8 mouse cellular contexts compared by ENCODE assay signal in the genomic region with DNA sequence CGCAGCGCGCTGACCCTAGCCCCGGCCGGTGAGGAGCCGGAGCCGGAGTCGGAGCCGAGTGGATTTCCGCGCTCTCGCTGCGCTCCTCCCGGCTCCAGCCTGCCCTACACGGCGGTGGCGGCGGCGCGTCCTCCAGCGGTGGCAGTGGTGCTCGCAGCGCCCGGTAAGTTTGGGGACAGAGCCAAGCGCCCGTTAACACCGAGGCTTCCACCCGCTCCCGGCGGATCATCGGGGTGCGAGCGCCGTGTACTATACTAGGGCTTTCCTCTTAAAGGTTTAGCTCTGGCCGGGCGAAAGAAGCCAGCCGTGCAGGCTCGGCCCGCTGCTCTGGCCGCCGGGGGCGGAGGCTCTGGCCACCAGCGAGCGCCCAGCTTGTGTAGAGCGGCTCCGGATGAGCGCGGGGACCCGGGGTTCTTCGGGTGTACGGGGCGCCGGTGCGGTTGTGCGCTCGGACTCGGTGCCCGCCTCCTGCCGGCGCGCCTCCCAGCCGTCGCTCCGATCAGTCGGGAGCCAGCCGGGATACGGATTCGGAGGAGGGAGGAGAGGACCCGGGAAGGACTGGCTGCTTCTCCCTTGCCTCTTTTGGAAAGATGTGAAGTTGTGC. TPM values are rescaled to one million over a fixed set of nuclear protein-coding genes. Genes with fewer than 3 reads are reported as not detected.
DNase-seq lines count a peak whose midpoint lies in the region; ATAC-seq and TF ChIP-seq lines count a peak whose summit lies in the region.

No protein-coding gene starts in this region.

- peak overlapping the region; percentile 98 for H3K9ac ChIP-seq in kidney, embryonic 14.5 days (ENCODE audit: low read depth, low read length)
- peak overlapping the region; percentile 33 for H3K9ac ChIP-seq in ES-E14 (ENCODE audit: insufficient read depth, low read depth, low read length, poor library complexity, severe bottlenecking)
- H3K9ac ChIP-seq in forebrain, embryonic 11.5 days (ENCODE audit: low read length): peak overlapping the region; percentile 99
- peak overlapping the region; percentile 99 for H3K9ac ChIP-seq in hindbrain, embryonic 14.5 days
- peak overlapping the region; percentile 41 for H3K9ac ChIP-seq in liver, embryonic 14.5 days (replicated peaks)

- no peak for TF ChIP-seq EP300 in liver, embryonic 14.5 days (IDR thresholded peaks at IDR 0.05; ENCODE audit: low read depth)

- no peaks in the 10 kb centered on the region for H3K27me3 ChIP-seq in kidney, embryonic 14.5 days (ENCODE audit: control insufficient read depth, insufficient read depth, low read length)
- H3K27me3 ChIP-seq in forebrain, embryonic 11.5 days (ENCODE audit: control insufficient read depth, insufficient read depth, low read length): no peaks in the 10 kb centered on the region
- H3K27me3 ChIP-seq in hindbrain, embryonic 14.5 days (ENCODE audit: control insufficient read depth, insufficient read depth, low read length): no peaks in the 10 kb centered on the region
- H3K27me3 ChIP-seq in liver, embryonic 14.5 days (ENCODE audit: control insufficient read depth, insufficient read depth, low read length): peaks cover 43% of the 10 kb centered on the region

- under 1% methylated on average over 64 of the region's 69 CpGs for WGBS in kidney, embryonic 14.5 days
- WGBS in forebrain, embryonic 11.5 days: under 1% methylated on average over 69 of the region's 69 CpGs
- 1% methylated on average over 69 of the region's 69 CpGs for WGBS in hindbrain, embryonic 14.5 days
- WGBS in liver, embryonic 14.5 days (ENCODE audit: insufficient replicate concordance): under 1% methylated on average over 69 of the region's 69 CpGs

- peak overlapping the region; percentile 99 for H3K4me3 ChIP-seq in kidney, embryonic 14.5 days (ENCODE audit: low read length)
- peak overlapping the region; percentile 68 to 70 for H3K4me3 ChIP-seq in ES-E14 (ENCODE audit: insufficient read depth in 1 of 2, low read depth in 1 of 2, low read length in 2 of 2, poor library complexity in 1 of 2, severe bottlenecking in 1 of 2)
- H3K4me3 ChIP-seq in forebrain, embryonic 11.5 days (ENCODE audit: low read depth, low read length): peak overlapping the region; percentile 98
- H3K4me3 ChIP-seq in hindbrain, embryonic 14.5 days (replicated peaks; ENCODE audit: low read length): peak overlapping the region; percentile 94
- H3K4me3 ChIP-seq in liver, embryonic 14.5 days (ENCODE audit: insufficient read depth in 1 of 2, low read depth in 2 of 2, low read length in 2 of 2): peak overlapping the region; percentile 80 to 83

- peak overlapping the region; percentile 100 for H3K27ac ChIP-seq in kidney, embryonic 14.5 days (ENCODE audit: low read depth, low read length)
- no peak overlapping the region for H3K27ac ChIP-seq in ES-E14 (ENCODE audit: insufficient read depth, low read depth, low read length, poor library complexity, severe bottlenecking)
- peak overlapping the region; percentile 99 for H3K27ac ChIP-seq in forebrain, embryonic 11.5 days (ENCODE audit: low read depth, low read length)
- H3K27ac ChIP-seq in hindbrain, embryonic 14.5 days: peak overlapping the region; percentile 99
- H3K27ac ChIP-seq in liver, embryonic 14.5 days: peak overlapping the region; percentile 61

- peak; percentile 62 for TF ChIP-seq CTCF in liver, embryonic 14.5 days (IDR thresholded peaks at IDR 0.05; ENCODE audit: low read depth)

- DNase-seq in kidney, adult 9 months: no peak
- DNase-seq in ES-E14 (ENCODE audit: low read depth, low spot score): peak; percentile 35
- DNase-seq in forebrain, embryonic 11.5 days (ENCODE audit: low spot score): peak; percentile 89
- DNase-seq in hindbrain, embryonic 14.5 days (ENCODE audit: low spot score): peak; percentile 56
- no peak for DNase-seq in liver, embryonic 14.5 days (ENCODE audit: low read depth in 3 of 3, low spot score in 3 of 3)
- peak; percentile 61 to 70 for DNase-seq in right cerebral cortex, adult 2 months (ENCODE audit: low spot score in 2 of 2)
- DNase-seq in Muller cell, postnatal 12 days (ENCODE audit: inconsistent ontology term): no peak

- peak; percentile 13; the same call in 1 of the 2 replicates for ATAC-seq in kidney, embryonic 14.5 days (ENCODE audit: low FRiP score, low TSS enrichment)
- ATAC-seq in forebrain, embryonic 11.5 days (replicated peaks; ENCODE audit: low FRiP score): peak; percentile 22
- ATAC-seq in hindbrain, embryonic 14.5 days (ENCODE audit: low FRiP score): 0 out of 2 replicates have a peak, but pooled peaks have one; percentile 21
- peak; percentile 63 for ATAC-seq in liver, embryonic 14.5 days (ENCODE audit: insufficient read depth)

- H3K4me1 ChIP-seq in kidney, embryonic 14.5 days (ENCODE audit: control insufficient read depth, insufficient read depth, low read length): peaks cover 55% of the 10 kb centered on the region
- H3K4me1 ChIP-seq in ES-E14 (ENCODE audit: control insufficient read depth in 2 of 2, insufficient read depth in 2 of 2, low read length in 2 of 2, poor library complexity in 1 of 2): peaks cover 0 to 8% of the 10 kb centered on the region in 2 experiments; a peak in 2 of 4 replicates
- H3K4me1 ChIP-seq in forebrain, embryonic 11.5 days (replicated peaks; ENCODE audit: control insufficient read depth, insufficient read depth, low read length): peaks cover 46% of the 10 kb centered on the region
- H3K4me1 ChIP-seq in hindbrain, embryonic 14.5 days (replicated peaks; ENCODE audit: control insufficient read depth, insufficient read depth, low read length): peaks cover 51% of the 10 kb centered on the region
- H3K4me1 ChIP-seq in liver, embryonic 14.5 days (replicated peaks; ENCODE audit: control insufficient read depth in 2 of 2, insufficient read depth in 2 of 2, low read length in 1 of 2): peaks cover 0 to 27% of the 10 kb centered on the region in 2 experiments; a peak in 2 of 4 replicates

- no peaks in the 10 kb centered on the region for H3K9me3 ChIP-seq in kidney, embryonic 14.5 days (ENCODE audit: control insufficient read depth, low read length)
- H3K9me3 ChIP-seq in ES-E14 (ENCODE audit: control insufficient read depth, insufficient read depth, low read depth, low read length): no peaks in the 10 kb centered on the region
- no peaks in the 10 kb centered on the region for H3K9me3 ChIP-seq in forebrain, embryonic 11.5 days (ENCODE audit: control insufficient read depth, low read length)
- no peaks in the 10 kb centered on the region for H3K9me3 ChIP-seq in hindbrain, embryonic 14.5 days (ENCODE audit: control insufficient read depth, low read length)
- H3K9me3 ChIP-seq in liver, embryonic 14.5 days (ENCODE audit: control insufficient read depth, low read length): no peaks in the 10 kb centered on the region

- H3K4me2 ChIP-seq in kidney, embryonic 14.5 days (replicated peaks; ENCODE audit: low read depth, low read length): peak overlapping the region; percentile 64
- H3K4me2 ChIP-seq in forebrain, embryonic 11.5 days (ENCODE audit: low read depth, low read length, severe bottlenecking): peak overlapping the region; percentile 95
- H3K4me2 ChIP-seq in hindbrain, embryonic 14.5 days (replicated peaks): peak overlapping the region; percentile 84
- H3K4me2 ChIP-seq in liver, embryonic 14.5 days (ENCODE audit: low read depth): peak overlapping the region; percentile 87

- in situ Hi-C loops in ES-E14 (cut with MboI; ENCODE audit: low sequenced_read_pairs in 2 of 2, unreplicated experiment in 2 of 2): no loop called here

- H3K36me3 ChIP-seq in kidney, embryonic 14.5 days (ENCODE audit: control insufficient read depth, insufficient read depth, low read length): no peaks in the 10 kb centered on the region
- no peaks in the 10 kb centered on the region for H3K36me3 ChIP-seq in ES-E14 (ENCODE audit: control insufficient read depth, insufficient read depth, low read length, poor library complexity, severe bottlenecking)
- H3K36me3 ChIP-seq in forebrain, embryonic 11.5 days (ENCODE audit: control insufficient read depth, insufficient read depth, low read length): no peaks in the 10 kb centered on the region
- H3K36me3 ChIP-seq in hindbrain, embryonic 14.5 days (replicated peaks; ENCODE audit: control insufficient read depth, insufficient read depth): no peaks in the 10 kb centered on the region
- no peaks in the 10 kb centered on the region for H3K36me3 ChIP-seq in liver, embryonic 14.5 days (replicated peaks; ENCODE audit: control insufficient read depth, insufficient read depth, low read depth)

TF ChIP-seq in ES-E14, 5 proteins besides CTCF, POLR2A, EP300 and RAD21:
- TF ChIP-seq ZC3H11A (IDR thresholded peaks at IDR 0.05; ENCODE audit: borderline replicate concordance, low read depth, low read length) (no peak), MAFK (IDR thresholded peaks at IDR 0.05; ENCODE audit: insufficient read depth, low read depth, low read length) (no peak), HCFC1 (IDR thresholded peaks at IDR 0.05; ENCODE audit: borderline replicate concordance, insufficient read depth, low read length) (0 out of 2 replicates have a peak, but pooled peaks have one; percentile 3), ZNF384 (IDR thresholded peaks at IDR 0.05; ENCODE audit: low read depth, low read length) (no peak), CHD2 (IDR thresholded peaks at IDR 0.05; ENCODE audit: low read depth, low read length) (no peak)

RNA-seq across cellular contexts. Expression of a gene that starts 0.5 kb away (rescaled TPM):
- 43.3 and 57.3 TPM in 2 replicates for polyA plus RNA-seq in kidney, embryonic 14.5 days (2014; fragmentation: Nextera tagmentation; extraction: Ambion mirVana)
- total RNA-seq in ES-E14 (2012; rRNA removed): 10.5 and 16.9 TPM in 2 replicates
- polyA plus RNA-seq in forebrain, embryonic 11.5 days (2014; fragmentation: Nextera tagmentation; extraction: Ambion mirVana): 70.1 and 71.2 TPM in 2 replicates
- 70.0 and 70.6 TPM in 2 replicates for polyA plus RNA-seq in hindbrain, embryonic 14.5 days (2014; fragmentation: Nextera tagmentation; extraction: Ambion mirVana)
- 3.4 and 3.6 TPM in 2 replicates for polyA plus RNA-seq in liver, embryonic 14.5 days (2012; rRNA removed)
- 4.0 and 4.6 TPM in 2 replicates for polyA plus RNA-seq in liver, embryonic 14.5 days (2014; fragmentation: Nextera tagmentation; extraction: Ambion mirVana)

Comparison
In these comparisons a context has a peak if more than half of its experiments do, and no peak if none do; other contexts are left out.
1. ATAC-seq: peak in every context shown above with its lines; median percentile 63 in liver, embryonic 14.5 days; 22 in forebrain, embryonic 11.5 days; 21 in hindbrain, embryonic 14.5 days; 13 in kidney, embryonic 14.5 days.
2. H3K9ac ChIP-seq: peak in every context shown above with its lines; median percentile 99 in forebrain, embryonic 11.5 days; 99 in hindbrain, embryonic 14.5 days; 98 in kidney, embryonic 14.5 days; 41 in liver, embryonic 14.5 days; 33 in ES-E14.
3. DNase-seq: peak in ES-E14 (single experiment), forebrain, embryonic 11.5 days (single experiment), hindbrain, embryonic 14.5 days (single experiment) and right cerebral cortex, adult 2 months (2 of 2); none in kidney, adult 9 months (single experiment), liver, embryonic 14.5 days (0 of 3) and Muller cell, postnatal 12 days (single experiment).
4. Peak in every context shown above with its lines, with median percentiles within 50 percentile points of each other: H3K4me2 ChIP-seq and H3K4me3 ChIP-seq.